Mouse (Mus musculus): ENCODE data around the gene Clic4. TPM values are rescaled to one million over a fixed set of nuclear protein-coding genes. Genes with fewer than 3 reads are reported as not detected.

The Clic4 gene
- polyA plus RNA-seq, 1 experiment from 2014 or later: 171 TPM

GRCm38 (mm10) chr4:135273307-135273682, 681 bp upstream of the Clic4 start:
- ATAC-seq (ENCODE audit: insufficient number of reproducible peaks, insufficient read depth, low FRiP score, low TSS enrichment): no peak
- peak overlapping the region; percentile 49 for H3K9ac ChIP-seq
- H3K36me3 ChIP-seq: no peaks in the 10 kb centered on the region
- H3K27me3 ChIP-seq: 0 out of 2 replicates have a peak, but pooled peaks cover 7% of the 10 kb centered on the region
- no peaks in the 10 kb centered on the region for H3K9me3 ChIP-seq
- peak overlapping the region; percentile 88 for H3K4me3 ChIP-seq
- peak overlapping the region; percentile 61 for H3K4me2 ChIP-seq (replicated peaks)
- H3K27ac ChIP-seq: no peak overlapping the region
- WGBS: 2% methylated on average over 17 of the region's 17 CpGs
- H3K4me1 ChIP-seq: peaks cover 27% of the 10 kb centered on the region

- Histone ChIP-seq H3K9me3 (no peaks in the 10 kb centered on the region), H3K36me3 (no peaks in the 10 kb centered on the region), H3K9ac (peak overlapping the region; percentile 92), H3K4me3 (peak overlapping the region; percentile 88), H3K4me1 (peaks cover 40% of the 10 kb centered on the region), H3K27ac (peak overlapping the region; percentile 95), H3K27me3 (0 out of 2 replicates have a peak, but pooled peaks cover 7% of the 10 kb centered on the region), H3K4me2 (replicated peaks) (peak overlapping the region; percentile 61)
- WGBS: 1% methylated on average over 62 of the region's 67 CpGs
- no peak; the same call in none of the 2 replicates for ATAC-seq (ENCODE audit: insufficient number of reproducible peaks, insufficient read depth, low FRiP score, low TSS enrichment)
Observed at GRCm38 (mm10) chr4:135271881-135272616, 565 bp downstream of the Clic4 start.

- Histone ChIP-seq H3K4me1 (peaks cover 42% of the 10 kb centered on the region), H3K4me3 (peak overlapping the region; percentile 88), H3K9me3 (no peaks in the 10 kb centered on the region), H3K27ac (peak overlapping the region; percentile 76; the same call in 1 of the 2 replicates), H3K4me2 (replicated peaks) (peak overlapping the region; percentile 61), H3K9ac (peak overlapping the region; percentile 92), H3K36me3 (no peaks in the 10 kb centered on the region), H3K27me3 (0 out of 2 replicates have a peak, but pooled peaks cover 7% of the 10 kb centered on the region)
- WGBS: under 1% methylated on average over 20 of the region's 20 CpGs
- ATAC-seq (ENCODE audit: insufficient number of reproducible peaks, insufficient read depth, low FRiP score, low TSS enrichment): no peak
Observed at GRCm38 (mm10) chr4:135271419-135271828, 1.2 kb downstream of the Clic4 start.

- Histone ChIP-seq H3K4me3 (peak overlapping the region; percentile 88), H3K27me3 (0 out of 2 replicates have a peak, but pooled peaks cover 7% of the 10 kb centered on the region), H3K36me3 (no peaks in the 10 kb centered on the region), H3K27ac (no peak overlapping the region), H3K4me2 (replicated peaks) (peak overlapping the region; percentile 61), H3K9me3 (no peaks in the 10 kb centered on the region), H3K9ac (peak overlapping the region; percentile 92; the same call in 1 of the 2 replicates), H3K4me1 (peaks cover 45% of the 10 kb centered on the region)
- 30% methylated on average over 8 of the region's 8 CpGs for WGBS
- no peak for ATAC-seq (ENCODE audit: insufficient number of reproducible peaks, insufficient read depth, low FRiP score, low TSS enrichment)
Observed at GRCm38 (mm10) chr4:135270476-135270875, 2.1 kb downstream of the Clic4 start.

- no peaks in the 10 kb centered on the region for H3K9me3 ChIP-seq
- H3K9ac ChIP-seq: no peak overlapping the region; the same call in 1 of the 2 replicates
- no peak for ATAC-seq (ENCODE audit: insufficient number of reproducible peaks, insufficient read depth, low FRiP score, low TSS enrichment)
- H3K4me2 ChIP-seq (replicated peaks): peak overlapping the region; percentile 61
- H3K27me3 ChIP-seq: 0 out of 2 replicates have a peak, but pooled peaks cover 2% of the 10 kb centered on the region
- no peak overlapping the region for H3K27ac ChIP-seq
- no peaks in the 10 kb centered on the region for H3K36me3 ChIP-seq
- 82% methylated on average over 7 of the region's 7 CpGs for WGBS
- peaks cover 50% of the 10 kb centered on the region for H3K4me1 ChIP-seq
- H3K4me3 ChIP-seq: peak overlapping the region; percentile 88
Observed at GRCm38 (mm10) chr4:135269656-135270341, 2.8 kb downstream of the Clic4 start.

GRCm38 (mm10) chr4:135267521-135267920, 5.1 kb downstream of the Clic4 start:
- no peak for ATAC-seq (ENCODE audit: insufficient number of reproducible peaks, insufficient read depth, low FRiP score, low TSS enrichment)
- 57% methylated on average over 8 of the region's 8 CpGs for WGBS
- Histone ChIP-seq H3K4me1 (peaks cover 46% of the 10 kb centered on the region), H3K36me3 (peaks cover 6% of the 10 kb centered on the region; the same call in 1 of the 2 replicates), H3K9ac (no peak overlapping the region), H3K9me3 (no peaks in the 10 kb centered on the region), H3K4me2 (replicated peaks) (peak overlapping the region; percentile 21), H3K27ac (no peak overlapping the region), H3K27me3 (no peaks in the 10 kb centered on the region), H3K4me3 (peak overlapping the region; percentile 13; the same call in 1 of the 2 replicates)

- Histone ChIP-seq H3K9ac (no peak overlapping the region), H3K4me2 (replicated peaks) (peak overlapping the region; percentile 21; the same call in 1 of the 2 replicates), H3K27me3 (no peaks in the 10 kb centered on the region), H3K36me3 (peaks cover 11% of the 10 kb centered on the region; the same call in 1 of the 2 replicates), H3K9me3 (no peaks in the 10 kb centered on the region), H3K4me3 (peak overlapping the region; percentile 13; the same call in 1 of the 2 replicates), H3K4me1 (peaks cover 46% of the 10 kb centered on the region), H3K27ac (no peak overlapping the region)
- ATAC-seq (ENCODE audit: insufficient number of reproducible peaks, insufficient read depth, low FRiP score, low TSS enrichment): no peak
- WGBS: 62% methylated on average over 9 of the region's 9 CpGs
Observed at GRCm38 (mm10) chr4:135266987-135267386, 5.6 kb downstream of the Clic4 start.

GRCm38 (mm10) chr4:135260434-135260833, 12.2 kb downstream of the Clic4 start:
- no peak overlapping the region for H3K4me2 ChIP-seq (replicated peaks)
- 87% methylated on average over 4 of the region's 4 CpGs for WGBS
- H3K9me3 ChIP-seq: no peaks in the 10 kb centered on the region
- no peak overlapping the region for H3K27ac ChIP-seq
- no peak for ATAC-seq (ENCODE audit: insufficient number of reproducible peaks, insufficient read depth, low FRiP score, low TSS enrichment)
- no peaks in the 10 kb centered on the region for H3K27me3 ChIP-seq
- H3K4me1 ChIP-seq: peaks cover 14% of the 10 kb centered on the region
- H3K36me3 ChIP-seq: peaks cover 26% of the 10 kb centered on the region
- H3K4me3 ChIP-seq: no peak overlapping the region
- H3K9ac ChIP-seq: no peak overlapping the region

GRCm38 (mm10) chr4:135258521-135258920, 14.1 kb downstream of the Clic4 start:
- no peak for ATAC-seq (ENCODE audit: insufficient number of reproducible peaks, insufficient read depth, low FRiP score, low TSS enrichment)
- 39% methylated on average over 7 of the region's 7 CpGs for WGBS
- Histone ChIP-seq H3K9ac (no peak overlapping the region), H3K27ac (peak overlapping the region; percentile 76), H3K4me2 (replicated peaks) (no peak overlapping the region), H3K9me3 (no peaks in the 10 kb centered on the region), H3K4me1 (peaks cover 25% of the 10 kb centered on the region), H3K4me3 (no peak overlapping the region), H3K27me3 (no peaks in the 10 kb centered on the region), H3K36me3 (peaks cover 22% of the 10 kb centered on the region)

GRCm38 (mm10) chr4:135257881-135258476, 14.6 kb downstream of the Clic4 start:
- H3K27ac ChIP-seq: peak overlapping the region; percentile 76
- no peak overlapping the region for H3K4me2 ChIP-seq (replicated peaks)
- H3K9ac ChIP-seq: no peak overlapping the region
- H3K9me3 ChIP-seq: no peaks in the 10 kb centered on the region
- peaks cover 22% of the 10 kb centered on the region for H3K36me3 ChIP-seq
- H3K4me1 ChIP-seq: peaks cover 30% of the 10 kb centered on the region
- no peak overlapping the region for H3K4me3 ChIP-seq
- H3K27me3 ChIP-seq: no peaks in the 10 kb centered on the region
- ATAC-seq (ENCODE audit: insufficient number of reproducible peaks, insufficient read depth, low FRiP score, low TSS enrichment): no peak
- WGBS: 60% methylated on average over 9 of the region's 9 CpGs
